Mouse (Mus musculus) gastrocnemius, adult 8-10 months (tissue): ENCODE data around the gene 5330417H12Rik. TPM values are rescaled to one million over a fixed set of nuclear protein-coding genes. Genes with fewer than 3 reads are reported as not detected.

Source experiments
- total RNA-seq, 4 experiments: library from RNA; stranded (reverse); gene quantifications; 2 replicates each; pipeline ENCODE4 v1.2.4; 2022

5330417H12Rik gene
- total RNA-seq, 4 experiments from 2014 or later = not detected

Other genes with a start within 250 kb of the 5330417H12Rik start
- gene Olfml1, start 57.7 kb downstream of the 5330417H12Rik start, total RNA-seq = 1 to 10 TPM in 3 of 4 experiments, under 1 TPM in 1; 0.60 to 2.0 (median 1.6) TPM
- gene Ppfibp2, start 30.0 kb downstream of the 5330417H12Rik start, total RNA-seq = 10 to 100 TPM; 10.6 to 13.0 (median 12.0) TPM
- gene Cyb5r2, start 132.9 kb upstream of the 5330417H12Rik start, total RNA-seq = under 1 TPM in 2 of 4 experiments, not detected in 2; 0.25 to 0.36 TPM
- gene Ovch2, start 176.0 kb upstream of the 5330417H12Rik start, total RNA-seq = not detected
- not detected for gene Olfr467, start 187.1 kb upstream of the 5330417H12Rik start, total RNA-seq
- gene Olfr469, start 200.4 kb upstream of the 5330417H12Rik start, total RNA-seq = not detected
- gene Olfr470, start 222.3 kb upstream of the 5330417H12Rik start, total RNA-seq = not detected